Mouse (Mus musculus) ES-E14 (cell line): ENCODE measurements around the gene Il1rl2.

Source experiments
- MAFK ChIP-seq: IDR thresholded peaks from 2 replicates; pipeline ENCODE4 v1.6.1; 2014; ENCODE audit warnings: mild to moderate bottlenecking, low read depth, low read length, inconsistent platforms; ENCODE audit not compliant: insufficient read depth
- ZC3H11A ChIP-seq: IDR thresholded peaks from 2 replicates; pipeline ENCODE4 v1.6.1; 2012; ENCODE audit warnings: low read depth, mild to moderate bottlenecking, inconsistent platforms, low read length, borderline replicate concordance
- ZNF384 ChIP-seq: IDR thresholded peaks from 2 replicates; pipeline ENCODE4 v1.6.1; 2012; ENCODE audit warnings: low read depth, low read length, inconsistent platforms

DNA sequence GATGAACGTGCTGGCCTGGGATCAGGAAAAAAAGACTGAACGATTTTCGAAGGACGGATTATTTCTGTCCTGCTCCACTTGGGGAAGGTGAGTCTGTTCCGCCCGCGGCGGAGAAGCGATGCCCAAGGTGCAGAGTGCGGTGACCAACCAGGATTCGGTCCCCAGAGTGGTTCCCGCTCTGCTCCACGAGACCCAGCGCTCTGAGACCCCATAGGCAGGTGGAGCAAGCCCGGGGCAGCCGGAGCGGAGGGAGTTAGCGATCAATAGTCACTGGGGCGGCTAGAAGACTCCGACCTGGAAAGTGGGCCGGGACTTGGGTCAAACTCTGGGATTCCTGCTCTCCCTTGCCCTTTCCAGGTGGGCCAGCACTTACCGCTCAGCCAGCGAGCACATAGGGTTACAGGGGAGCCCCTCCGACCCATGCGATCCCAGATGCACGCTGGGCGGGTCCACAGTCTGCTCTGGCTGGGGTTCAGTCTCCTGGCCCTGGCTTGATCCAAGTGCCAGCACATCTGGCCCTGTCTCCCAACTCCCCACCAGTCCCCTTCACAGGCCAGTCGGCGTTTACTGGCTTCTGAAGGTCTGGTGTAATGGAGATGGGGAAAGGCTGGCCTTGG, 1.4 kb downstream of the Il1rl2 start:
- TF ChIP-seq MAFK (no peak), ZC3H11A (no peak), ZNF384 (no peak)
